Mouse (Mus musculus) ovary, postnatal 36 days (tissue): ENCODE measurements around the gene Jak2.

ENCODE experiments used
- DNase-seq: peaks from one replicate; pipeline ENCODE4 v3.0.0; 2022; ENCODE audit warnings: low spot score, mixed read lengths

Jak2 gene

DNA sequence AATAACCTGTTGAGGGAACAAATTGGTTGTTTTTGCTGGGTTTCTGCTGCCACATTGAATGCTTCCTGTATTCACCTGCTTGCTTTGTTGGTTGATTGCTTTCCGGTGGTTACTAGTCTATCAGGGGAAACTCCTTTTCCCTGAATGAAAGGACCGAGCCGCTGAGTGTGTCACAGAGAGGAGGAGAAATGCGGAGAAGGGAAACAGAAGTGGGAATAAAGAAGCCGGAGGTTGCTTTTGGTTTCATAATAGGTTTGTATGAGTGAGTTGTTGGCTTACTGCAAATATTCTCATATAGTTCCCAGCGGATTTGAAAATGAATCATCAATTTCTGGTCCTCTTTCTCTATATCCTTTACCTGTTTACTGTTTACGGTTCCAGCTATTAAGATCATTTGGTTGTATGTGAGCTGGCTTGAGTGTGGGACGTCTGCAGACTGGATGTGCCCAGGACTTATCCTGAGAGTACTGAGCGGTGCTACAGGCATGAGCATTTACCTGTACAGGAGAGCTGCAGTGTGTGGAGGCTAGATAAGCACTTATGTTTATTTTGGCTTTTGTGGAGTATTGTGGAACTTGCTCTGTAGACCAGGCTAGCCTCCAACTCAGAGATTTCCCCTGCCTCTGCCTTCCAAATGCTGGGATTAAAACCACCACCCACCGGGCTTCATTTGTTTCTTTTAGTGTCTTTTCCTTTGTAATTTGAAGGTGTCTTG is 1.4 kb downstream of the Jak2 start:
- DNase-seq: no peak

DNA sequence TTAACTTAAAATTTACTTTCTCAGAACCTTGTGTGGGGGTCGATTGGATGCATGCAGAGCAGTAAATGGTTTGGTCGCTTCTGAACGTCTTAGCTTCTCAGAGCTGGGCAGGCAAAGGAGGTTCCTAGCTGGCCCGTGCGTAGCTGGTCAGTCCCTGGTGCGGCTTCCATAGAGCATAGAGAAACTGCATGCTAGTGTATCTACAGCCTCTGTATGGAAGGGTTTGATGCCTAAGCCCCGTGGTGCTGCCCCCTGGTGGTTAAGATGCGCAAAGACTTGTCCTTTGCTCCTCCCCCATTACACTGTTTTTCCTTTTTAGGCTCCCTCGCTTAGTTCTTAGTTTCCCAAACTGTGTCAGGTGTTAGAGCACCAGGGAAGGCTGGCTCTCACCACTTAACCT is 2.1 kb downstream of the Jak2 start:
- DNase-seq: peak; percentile 79

DNA sequence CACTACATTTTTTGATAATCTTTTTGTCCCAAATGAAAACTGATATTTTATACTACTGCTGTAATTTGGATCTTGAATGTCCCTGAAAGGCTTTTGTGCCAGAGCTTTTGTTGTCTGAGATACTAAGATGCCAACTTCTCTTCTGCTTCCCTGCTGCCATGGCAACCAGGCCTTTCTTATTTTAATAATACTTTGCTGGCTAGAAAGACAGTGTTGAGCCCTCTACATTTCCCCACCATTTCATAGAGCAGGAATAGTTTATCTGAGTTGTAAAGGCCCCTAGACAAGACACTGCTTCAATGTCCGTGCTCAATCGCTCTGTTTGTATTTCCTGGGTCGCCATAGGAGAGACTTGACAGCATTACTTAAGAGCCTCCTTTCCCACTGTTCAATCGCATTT is 3.0 kb downstream of the Jak2 start:
- no peak for DNase-seq

GRCm38 (mm10) chr19:29255327-29256027 is 3.8 kb downstream of the Jak2 start:
- DNase-seq: no peak

GRCm38 (mm10) chr19:29261638-29262037 is 10.0 kb downstream of the Jak2 start:
- no peak for DNase-seq

DNA sequence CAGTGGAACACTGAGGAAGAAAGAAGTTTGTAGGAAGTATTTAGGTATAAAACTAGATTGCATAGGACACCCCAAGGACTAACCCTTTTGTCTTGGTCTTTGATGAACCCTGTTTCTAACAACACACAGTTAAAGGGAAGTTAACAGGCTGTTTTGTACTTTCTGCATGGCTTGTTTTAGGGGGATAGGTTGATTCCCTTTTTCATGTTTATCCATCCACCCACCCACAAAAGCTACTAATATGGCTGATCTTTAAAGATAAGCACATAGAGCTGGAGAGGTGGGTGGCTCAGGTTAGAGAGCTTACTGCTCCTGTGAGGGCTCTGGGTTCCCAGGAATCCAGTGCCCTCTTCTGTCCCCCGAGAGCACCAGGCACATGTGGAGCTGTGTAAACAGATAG is 11.9 kb downstream of the Jak2 start:
- no peak for DNase-seq

DNA sequence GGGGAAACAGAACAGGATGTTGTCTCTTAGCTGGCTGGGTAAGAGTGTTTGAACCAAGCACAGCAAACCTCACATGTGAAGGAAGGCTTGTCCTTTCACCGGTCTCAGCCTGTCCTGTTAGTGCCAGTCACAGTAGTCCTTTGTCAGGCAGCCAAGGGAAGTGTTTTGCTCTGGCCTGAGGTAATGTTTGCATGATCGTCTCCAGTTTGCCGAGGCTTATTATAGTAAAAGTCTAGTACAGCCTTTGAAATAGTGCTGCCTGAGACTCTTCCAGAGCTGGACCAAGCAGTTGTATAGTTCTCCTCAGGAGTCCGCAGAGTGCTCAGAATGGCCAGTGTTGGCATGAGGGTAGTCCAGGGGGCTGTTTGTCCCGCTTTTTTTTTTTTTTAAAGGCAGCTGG is 13.9 kb downstream of the Jak2 start:
- DNase-seq: peak; percentile 15

DNA sequence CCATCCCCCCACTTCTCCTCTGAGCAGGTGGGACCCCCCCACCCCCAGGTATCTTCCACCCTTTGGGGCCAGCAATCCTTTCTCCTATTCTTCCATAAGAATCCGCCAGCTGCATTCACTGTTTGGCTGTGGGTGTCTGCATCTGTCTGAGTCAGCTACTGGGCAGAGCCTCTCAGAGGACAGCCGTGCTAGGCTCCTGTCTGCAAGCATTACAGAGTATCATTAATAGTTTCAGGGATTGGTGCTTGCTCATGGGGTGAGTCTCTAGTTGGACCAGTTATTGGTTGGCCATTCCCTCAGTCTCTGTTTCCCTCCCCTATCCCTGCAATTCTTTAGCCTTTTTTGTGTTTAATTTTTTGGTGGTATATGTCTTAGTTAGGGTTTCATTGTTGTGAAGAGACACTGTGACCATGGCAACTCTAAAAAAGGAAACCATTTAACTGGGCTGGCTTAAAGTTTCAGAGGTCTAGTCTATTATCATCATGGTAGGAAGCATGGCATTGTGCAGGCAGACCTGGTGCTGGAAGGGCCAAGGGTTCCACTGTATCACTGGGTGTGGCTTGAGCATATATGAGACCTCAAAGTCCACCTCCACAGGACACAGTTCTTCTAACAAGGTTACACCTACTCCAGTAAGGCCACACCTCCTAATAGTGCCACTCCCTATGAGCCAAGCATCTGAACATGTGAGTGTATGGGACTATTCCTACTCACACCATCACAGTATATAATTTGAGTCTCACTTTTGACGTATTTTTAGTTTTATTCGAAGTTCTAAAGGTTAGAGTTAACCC is 15.6 kb downstream of the Jak2 start:
- DNase-seq: no peak

GRCm38 (mm10) chr19:29268788-29269321 is 17.2 kb downstream of the Jak2 start:
- no peak for DNase-seq

DNA sequence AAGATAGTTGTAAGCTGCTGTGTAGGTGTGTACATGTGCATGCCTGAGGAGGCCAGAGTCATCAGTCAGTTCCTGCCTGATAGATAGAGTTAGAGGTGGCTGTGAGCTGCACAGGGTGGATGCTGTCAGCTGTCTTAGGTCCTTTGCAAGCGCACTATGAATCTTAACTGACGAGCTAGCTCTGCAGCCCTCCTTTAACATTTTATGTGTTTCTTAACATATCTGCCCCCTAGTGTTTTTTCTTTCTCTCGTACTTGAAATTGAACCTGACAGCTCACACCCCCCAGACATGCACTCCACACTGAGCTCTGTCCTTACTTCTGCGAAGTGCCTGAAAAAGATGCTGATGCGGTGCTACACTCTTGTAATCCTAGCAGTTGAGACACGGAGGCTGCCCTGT is 18.6 kb downstream of the Jak2 start:
- no peak for DNase-seq

DNA sequence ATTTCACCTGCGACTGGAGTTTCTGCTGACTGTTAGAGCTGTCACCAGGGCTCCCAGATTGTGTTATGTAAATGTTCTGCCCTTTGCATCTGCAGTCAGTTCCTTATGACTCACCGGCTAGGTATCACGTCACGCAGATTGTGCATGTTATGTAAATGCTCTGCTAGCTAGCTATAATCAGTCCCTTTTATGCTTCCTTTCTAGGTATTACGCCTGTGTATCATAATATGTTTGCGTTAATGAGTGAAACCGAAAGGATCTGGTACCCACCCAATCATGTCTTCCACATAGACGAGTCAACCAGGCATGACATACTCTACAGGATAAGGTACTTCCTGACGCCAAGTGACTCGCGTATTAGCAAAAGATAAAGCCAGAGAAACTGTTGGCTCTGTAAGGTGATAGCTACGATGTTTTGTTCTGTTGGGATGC is 19.5 kb downstream of the Jak2 start:
- no peak for DNase-seq

DNA sequence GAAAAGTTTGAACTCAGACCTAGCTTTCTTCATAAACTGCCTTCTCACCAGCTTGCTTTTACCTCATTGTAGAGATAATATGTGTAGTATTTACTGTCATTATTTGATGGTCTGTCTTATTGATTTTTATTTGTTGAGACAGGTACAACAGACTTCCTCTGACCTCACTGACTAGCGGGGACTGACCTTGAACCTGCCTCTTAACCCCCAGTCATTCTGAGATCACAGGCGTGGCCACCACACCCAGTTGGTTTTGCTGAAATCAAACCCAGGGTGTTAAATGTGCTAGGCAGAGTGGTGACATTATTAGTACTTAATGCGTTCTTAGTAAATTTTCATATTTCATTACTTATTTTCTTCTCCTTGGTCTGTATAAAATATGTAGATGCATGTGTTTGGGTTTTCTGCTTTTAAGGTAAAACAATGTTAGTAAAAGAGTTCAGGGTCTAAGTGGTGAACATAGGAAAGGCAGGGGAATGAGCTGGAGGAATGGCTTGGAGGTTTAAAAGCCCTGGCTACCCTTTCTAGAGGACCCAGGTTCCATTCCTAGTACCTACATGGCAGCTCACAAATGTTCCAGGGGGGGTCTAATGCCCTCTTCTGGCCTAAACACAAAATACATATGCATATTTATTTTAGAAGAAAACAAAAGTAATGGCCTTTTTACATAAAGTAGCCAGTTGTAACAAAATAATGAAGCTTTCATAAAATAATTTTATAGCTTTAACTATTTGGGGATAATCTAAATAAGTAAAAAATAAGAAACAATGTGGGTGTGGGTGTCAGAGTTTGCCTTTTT is 20.6 kb downstream of the Jak2 start:
- no peak for DNase-seq

DNA sequence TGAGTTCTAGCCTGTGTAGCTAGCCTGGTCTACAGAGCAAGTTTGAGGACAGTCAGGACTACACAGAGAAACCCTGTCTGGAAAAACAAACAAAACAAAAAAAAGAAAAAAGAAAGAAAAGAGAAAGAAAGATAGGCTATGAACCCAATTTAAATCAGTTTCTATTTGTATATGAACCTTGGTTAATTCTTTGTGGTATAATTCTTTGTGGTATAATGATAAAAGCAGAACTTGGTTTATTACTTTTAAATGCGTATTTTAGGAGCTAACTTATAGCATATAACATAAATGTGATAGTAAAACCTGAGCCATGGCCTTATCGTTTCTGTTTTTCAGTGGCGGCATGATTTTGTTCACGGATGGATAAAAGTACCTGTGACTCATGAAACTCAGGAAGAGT is 24.8 kb downstream of the Jak2 start:
- no peak for DNase-seq

GRCm38 (mm10) chr19:29278944-29279587 is 27.4 kb downstream of the Jak2 start:
- no peak for DNase-seq

- no peak for DNase-seq
These were observed 33.8 kb downstream of the Jak2 start for GRCm38 (mm10) chr19:29285451-29285869.

- DNase-seq: no peak
These were observed 36.2 kb downstream of the Jak2 start for GRCm38 (mm10) chr19:29287863-29288262.

DNA sequence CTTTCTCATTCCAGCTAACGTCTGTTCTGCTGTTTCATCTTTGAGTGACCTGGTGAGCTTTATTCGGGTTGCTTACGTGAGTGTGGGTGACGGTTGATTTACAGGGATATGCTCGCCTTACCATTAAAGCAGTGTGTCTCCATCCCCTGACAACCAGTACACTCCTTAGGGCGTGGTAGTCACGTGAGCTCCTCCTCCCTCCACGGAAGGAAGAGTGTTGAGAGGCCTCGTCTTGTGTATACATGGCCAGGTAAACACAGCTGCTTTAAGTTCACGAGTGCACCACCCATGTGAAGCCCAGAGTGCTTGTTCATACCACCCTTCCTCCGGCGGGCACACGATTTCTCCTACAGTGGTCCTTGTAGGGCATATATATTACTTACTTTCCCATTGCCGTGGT is 39.9 kb downstream of the Jak2 start:
- DNase-seq: no peak

- DNase-seq: no peak
These were observed 40.9 kb downstream of the Jak2 start for GRCm38 (mm10) chr19:29292546-29292945.

- DNase-seq: no peak
These were observed 43.1 kb downstream of the Jak2 start for GRCm38 (mm10) chr19:29294756-29295155.

- DNase-seq: no peak
These were observed 44.5 kb downstream of the Jak2 start for GRCm38 (mm10) chr19:29296166-29296565.

GRCm38 (mm10) chr19:29297366-29297765 is 45.7 kb downstream of the Jak2 start:
- no peak for DNase-seq
